ENCODE assay signal across 22 mouse cellular contexts in genomic region chr12:14235351-14235750, GRCm38 (mm10).
"Had no signal": no experiment of that assay in that cellular context is flagged by ENCODE, and none has a peak within 500 bp of the region (broad histone marks: within the 10 kb centered on the region; RNA-seq: fewer than 3 reads in every experiment).

No protein-coding gene starts in this region.

- H3K9ac ChIP-seq: intestine, embryonic 15.5 days; kidney, embryonic 15.5 days; limb, embryonic 12.5 days; limb, embryonic 15.5 days; liver, embryonic 14.5 days; liver, postnatal 0 days; lung, embryonic 14.5 days; midbrain, embryonic 12.5 days; neural tube, embryonic 13.5 days had no signal

- H3K4me3 ChIP-seq: intestine, embryonic 15.5 days; kidney, embryonic 15.5 days; limb, embryonic 12.5 days; limb, embryonic 15.5 days; midbrain, embryonic 12.5 days; myocyte; neural tube, embryonic 13.5 days had no signal

- H3K36me3 ChIP-seq: intestine, embryonic 15.5 days; kidney, embryonic 15.5 days; limb, embryonic 12.5 days; limb, embryonic 15.5 days; midbrain, embryonic 12.5 days; neural tube, embryonic 13.5 days had no signal

- DNase-seq: kidney, adult 11 months; kidney, adult 8-10 months; kidney, postnatal 10 days; kidney, postnatal 36 days; layer of hippocampus, postnatal 36 days; liver, postnatal 0 days; lung, embryonic 14.5 days; retina, postnatal 1 day; thymus, postnatal 25 days had no signal

- H3K4me1 ChIP-seq: intestine, embryonic 15.5 days; kidney, embryonic 15.5 days; limb, embryonic 12.5 days; limb, embryonic 15.5 days; midbrain, embryonic 12.5 days; neural tube, embryonic 13.5 days had no signal

- ATAC-seq: intestine, embryonic 15.5 days; liver, postnatal 0 days; lung, postnatal 0 days; midbrain, embryonic 16.5 days had no signal

- H3K27ac ChIP-seq: intestine, embryonic 15.5 days; kidney, embryonic 15.5 days; limb, embryonic 12.5 days; limb, embryonic 15.5 days; liver, embryonic 14.5 days; macrophage; midbrain, embryonic 12.5 days; neural tube, embryonic 13.5 days; stomach, postnatal 0 days had no signal

- H3K4me2 ChIP-seq: intestine, embryonic 15.5 days; kidney, embryonic 15.5 days; limb, embryonic 12.5 days; limb, embryonic 15.5 days; liver, embryonic 11.5 days; lung, embryonic 14.5 days; midbrain, embryonic 12.5 days; neural tube, embryonic 13.5 days had no signal

- H3K27me3 ChIP-seq: intestine, embryonic 15.5 days; kidney, embryonic 15.5 days; limb, embryonic 12.5 days; limb, embryonic 15.5 days; midbrain, embryonic 12.5 days; neural tube, embryonic 13.5 days had no signal

- H3K9me3 ChIP-seq: intestine, embryonic 15.5 days; kidney, embryonic 15.5 days; limb, embryonic 12.5 days; limb, embryonic 15.5 days; midbrain, embryonic 12.5 days; neural tube, embryonic 13.5 days had no signal
